Mouse (Mus musculus): ENCODE data around the gene Adcy9. TPM values are rescaled to one million over a fixed set of nuclear protein-coding genes. Genes with fewer than 3 reads are reported as not detected.
"Not testable (repeated sequence)": the region's sequence is repeated elsewhere in the genome, so short reads cannot be mapped to it uniquely, and the experiment has no call there.

Gene Adcy9
- polyA plus RNA-seq, 1 experiment from 2014 or later: 1.5 TPM

GRCm38 (mm10) chr16:4367291-4367690, 53.0 kb downstream of the Adcy9 start:
- H3K4me1 ChIP-seq (replicated peaks; ENCODE audit: control insufficient read depth, insufficient read depth, low read length): peaks cover 8% of the 10 kb centered on the region; the same call in 1 of the 2 replicates
- no peak for TF ChIP-seq CTCF (IDR thresholded peaks at IDR 0.05; ENCODE audit: low read depth)
- 81% methylated on average over 1 of the region's 1 CpGs for WGBS
- H3K9me3 ChIP-seq (ENCODE audit: control insufficient read depth): no peaks in the 10 kb centered on the region
- no peaks in the 10 kb centered on the region for H3K36me3 ChIP-seq (ENCODE audit: control insufficient read depth, insufficient read depth)
- no peak overlapping the region for H3K4me2 ChIP-seq (replicated peaks; ENCODE audit: low read depth)
- no peak for ATAC-seq
- H3K27ac ChIP-seq (ENCODE audit: low read depth, low read length): no peak overlapping the region
- H3K4me3 ChIP-seq (ENCODE audit: low read depth, low read length): no peak overlapping the region
- no peaks in the 10 kb centered on the region for H3K27me3 ChIP-seq (replicated peaks; ENCODE audit: control insufficient read depth, insufficient read depth, low read length)
- H3K9ac ChIP-seq (ENCODE audit: low read depth, low read length): no peak overlapping the region

GRCm38 (mm10) chr16:4366671-4367070, 53.6 kb downstream of the Adcy9 start:
- H3K4me1 ChIP-seq (replicated peaks; ENCODE audit: control insufficient read depth, insufficient read depth, low read length): peaks cover 8% of the 10 kb centered on the region; the same call in 1 of the 2 replicates
- H3K4me3 ChIP-seq (ENCODE audit: low read depth, low read length): no peak overlapping the region
- ATAC-seq: no peak
- H3K36me3 ChIP-seq (ENCODE audit: control insufficient read depth, insufficient read depth): no peaks in the 10 kb centered on the region
- TF ChIP-seq CTCF (IDR thresholded peaks at IDR 0.05; ENCODE audit: low read depth): no peak
- H3K4me2 ChIP-seq (replicated peaks; ENCODE audit: low read depth): no peak overlapping the region
- H3K27me3 ChIP-seq (replicated peaks; ENCODE audit: control insufficient read depth, insufficient read depth, low read length): no peaks in the 10 kb centered on the region
- 98% methylated on average over 3 of the region's 3 CpGs for WGBS
- H3K9ac ChIP-seq (ENCODE audit: low read depth, low read length): no peak overlapping the region
- H3K27ac ChIP-seq (ENCODE audit: low read depth, low read length): no peak overlapping the region
- no peaks in the 10 kb centered on the region for H3K9me3 ChIP-seq (ENCODE audit: control insufficient read depth)

GRCm38 (mm10) chr16:4363341-4364116, 56.8 kb downstream of the Adcy9 start:
- no peaks in the 10 kb centered on the region for H3K27me3 ChIP-seq (replicated peaks; ENCODE audit: control insufficient read depth, insufficient read depth, low read length)
- WGBS: 80% methylated on average over 4 of the region's 4 CpGs
- no peaks in the 10 kb centered on the region for H3K9me3 ChIP-seq (ENCODE audit: control insufficient read depth)
- H3K4me1 ChIP-seq (replicated peaks; ENCODE audit: control insufficient read depth, insufficient read depth, low read length): no peaks in the 10 kb centered on the region
- H3K4me2 ChIP-seq (replicated peaks; ENCODE audit: low read depth): no peak overlapping the region
- H3K9ac ChIP-seq (ENCODE audit: low read depth, low read length): no peak overlapping the region
- H3K4me3 ChIP-seq (ENCODE audit: low read depth, low read length): no peak overlapping the region
- ATAC-seq: no peak
- no peak for TF ChIP-seq CTCF (IDR thresholded peaks at IDR 0.05; ENCODE audit: low read depth)
- no peak overlapping the region for H3K27ac ChIP-seq (ENCODE audit: low read depth, low read length)
- no peaks in the 10 kb centered on the region for H3K36me3 ChIP-seq (ENCODE audit: control insufficient read depth, insufficient read depth)

GRCm38 (mm10) chr16:4355260-4356043, 64.8 kb downstream of the Adcy9 start:
- no peaks in the 10 kb centered on the region for H3K9me3 ChIP-seq (ENCODE audit: control insufficient read depth)
- no peak overlapping the region for H3K4me3 ChIP-seq (ENCODE audit: low read depth, low read length)
- no peak overlapping the region for H3K4me2 ChIP-seq (replicated peaks; ENCODE audit: low read depth)
- no peaks in the 10 kb centered on the region for H3K27me3 ChIP-seq (replicated peaks; ENCODE audit: control insufficient read depth, insufficient read depth, low read length)
- no peaks in the 10 kb centered on the region for H3K36me3 ChIP-seq (ENCODE audit: control insufficient read depth, insufficient read depth)
- WGBS: 78% methylated on average over 4 of the region's 4 CpGs
- no peak for ATAC-seq
- no peaks in the 10 kb centered on the region for H3K4me1 ChIP-seq (replicated peaks; ENCODE audit: control insufficient read depth, insufficient read depth, low read length)
- H3K27ac ChIP-seq (ENCODE audit: low read depth, low read length): no peak overlapping the region
- TF ChIP-seq CTCF (IDR thresholded peaks at IDR 0.05; ENCODE audit: low read depth): no peak
- H3K9ac ChIP-seq (ENCODE audit: low read depth, low read length): no peak overlapping the region

- H3K9ac ChIP-seq (ENCODE audit: low read depth, low read length): no peak overlapping the region
- H3K4me3 ChIP-seq (ENCODE audit: low read depth, low read length): no peak overlapping the region
- H3K27ac ChIP-seq (ENCODE audit: low read depth, low read length): no peak overlapping the region
- H3K4me2 ChIP-seq (replicated peaks; ENCODE audit: low read depth): no peak overlapping the region
- H3K9me3 ChIP-seq (ENCODE audit: control insufficient read depth): no peaks in the 10 kb centered on the region
- H3K4me1 ChIP-seq (replicated peaks; ENCODE audit: control insufficient read depth, insufficient read depth, low read length): no peaks in the 10 kb centered on the region
- no peak for ATAC-seq
- no peaks in the 10 kb centered on the region for H3K27me3 ChIP-seq (replicated peaks; ENCODE audit: control insufficient read depth, insufficient read depth, low read length)
- no peak for TF ChIP-seq CTCF (IDR thresholded peaks at IDR 0.05; ENCODE audit: low read depth)
- 92% methylated on average over 7 of the region's 7 CpGs for WGBS
- H3K36me3 ChIP-seq (ENCODE audit: control insufficient read depth, insufficient read depth): no peaks in the 10 kb centered on the region
Observed at GRCm38 (mm10) chr16:4342579-4342978, 77.7 kb downstream of the Adcy9 start.

GRCm38 (mm10) chr16:4341316-4342062, 78.8 kb downstream of the Adcy9 start:
- ATAC-seq: 0 out of 2 replicates have a peak, but pooled peaks have one; percentile 31
- Histone ChIP-seq H3K9me3 (ENCODE audit: control insufficient read depth) (no peaks in the 10 kb centered on the region), H3K36me3 (ENCODE audit: control insufficient read depth, insufficient read depth) (no peaks in the 10 kb centered on the region), H3K4me2 (replicated peaks; ENCODE audit: low read depth) (no peak overlapping the region), H3K4me3 (ENCODE audit: low read depth, low read length) (no peak overlapping the region), H3K27ac (ENCODE audit: low read depth, low read length) (no peak overlapping the region), H3K9ac (ENCODE audit: low read depth, low read length) (no peak overlapping the region), H3K4me1 (replicated peaks; ENCODE audit: control insufficient read depth, insufficient read depth, low read length) (no peaks in the 10 kb centered on the region), H3K27me3 (replicated peaks; ENCODE audit: control insufficient read depth, insufficient read depth, low read length) (no peaks in the 10 kb centered on the region)
- no peak for TF ChIP-seq CTCF (IDR thresholded peaks at IDR 0.05; ENCODE audit: low read depth)
- WGBS: 69% methylated on average over 14 of the region's 14 CpGs

- not testable (repeated sequence) for H3K27me3 ChIP-seq (replicated peaks; ENCODE audit: control insufficient read depth, insufficient read depth, low read length); H3K4me1 ChIP-seq (replicated peaks; ENCODE audit: control insufficient read depth, insufficient read depth, low read length); H3K9me3 ChIP-seq (ENCODE audit: control insufficient read depth); H3K4me2 ChIP-seq (replicated peaks; ENCODE audit: low read depth); H3K4me3 ChIP-seq (ENCODE audit: low read depth, low read length); H3K36me3 ChIP-seq (ENCODE audit: control insufficient read depth, insufficient read depth); H3K9ac ChIP-seq (ENCODE audit: low read depth, low read length); H3K27ac ChIP-seq (ENCODE audit: low read depth, low read length); ATAC-seq
- WGBS: 94% methylated on average over 6 of the region's 7 CpGs
Observed at GRCm38 (mm10) chr16:4339216-4339615, 81.1 kb downstream of the Adcy9 start.

All from intestine, postnatal 0 days (tissue).